Mouse (Mus musculus) adrenal gland, adult 8-10 months (tissue): ENCODE results near the gene Esyt1. TPM values are rescaled to one million over a fixed set of nuclear protein-coding genes. Genes with fewer than 3 reads are reported as not detected.
"Not testable (repeated sequence)": the region's sequence is repeated elsewhere in the genome, so short reads cannot be mapped to it uniquely, and the experiment has no call there.

ENCODE experiments used
- DNase-seq: peaks from one replicate; pipeline ENCODE4 v3.0.0; 2022
- total RNA-seq, 4 experiments: library from RNA; stranded (reverse); gene quantifications; 2 replicates each; pipeline ENCODE4 v1.2.4; 2022

The Esyt1 gene
- 10 to 100 TPM; 22.8 to 44.9 (median 33.2) TPM for total RNA-seq

GRCm38 (mm10) chr10:128525671-128526308 lies at the start of gene Esyt1:
Esyt1 (minus strand) TSS chr10:128525871.
- DNase-seq: peak; percentile 97

GRCm38 (mm10) chr10:128575063-128575462 lies 49.4 kb upstream of the Esyt1 start:
- no peak for DNase-seq

- peak; percentile 99 for DNase-seq
These were observed 40.3 kb upstream of the Esyt1 start, which contains the start of gene Pa2g4 for GRCm38 (mm10) chr10:128565788-128566531. Pa2g4 (minus strand) TSS chr10:128565987.

GRCm38 (mm10) chr10:128565206-128565787 lies 39.6 kb upstream of the Esyt1 start:
- no peak for DNase-seq

GRCm38 (mm10) chr10:128563544-128563943 lies 37.9 kb upstream of the Esyt1 start:
- DNase-seq: no peak

- no peak for DNase-seq
These were observed 31.3 kb upstream of the Esyt1 start for GRCm38 (mm10) chr10:128556963-128557362.

GRCm38 (mm10) chr10:128556286-128556685 lies 30.6 kb upstream of the Esyt1 start:
- DNase-seq: no peak

GRCm38 (mm10) chr10:128555567-128555966 lies 29.9 kb upstream of the Esyt1 start:
- not testable (repeated sequence) for DNase-seq

GRCm38 (mm10) chr10:128550144-128550823 lies 24.6 kb upstream of the Esyt1 start:
- not testable (repeated sequence) for DNase-seq

- DNase-seq: peak; percentile 53
These were observed 24.0 kb upstream of the Esyt1 start for GRCm38 (mm10) chr10:128549682-128550057.

- peak; percentile 93 for DNase-seq
These were observed 23.4 kb upstream of the Esyt1 start, which contains the start of gene Rpl41 for GRCm38 (mm10) chr10:128548947-128549681. Rpl41 (minus strand) TSS chr10:128549305.

GRCm38 (mm10) chr10:128548051-128548791 lies 22.6 kb upstream of the Esyt1 start:
- not testable (repeated sequence) for DNase-seq

- DNase-seq: peak; percentile 95
These were observed 21.8 kb upstream of the Esyt1 start, which contains the start of gene Zc3h10 for GRCm38 (mm10) chr10:128547361-128548032. Zc3h10 (minus strand) TSS chr10:128547774.

- no peak for DNase-seq
These were observed 21.1 kb upstream of the Esyt1 start for GRCm38 (mm10) chr10:128546787-128547186.

- no peak for DNase-seq
These were observed 20.7 kb upstream of the Esyt1 start for GRCm38 (mm10) chr10:128546361-128546760.

GRCm38 (mm10) chr10:128545570-128545898 lies 19.9 kb upstream of the Esyt1 start:
- DNase-seq: no peak

GRCm38 (mm10) chr10:128544674-128545569 lies 19.3 kb upstream of the Esyt1 start:
- no peak for DNase-seq

- no peak for DNase-seq
These were observed 18.5 kb upstream of the Esyt1 start for GRCm38 (mm10) chr10:128544151-128544657.

GRCm38 (mm10) chr10:128543100-128543499 lies 17.4 kb upstream of the Esyt1 start:
- no peak for DNase-seq
